Mouse (Mus musculus): Measurements from ENCODE around the gene Ywhae.

DNA sequence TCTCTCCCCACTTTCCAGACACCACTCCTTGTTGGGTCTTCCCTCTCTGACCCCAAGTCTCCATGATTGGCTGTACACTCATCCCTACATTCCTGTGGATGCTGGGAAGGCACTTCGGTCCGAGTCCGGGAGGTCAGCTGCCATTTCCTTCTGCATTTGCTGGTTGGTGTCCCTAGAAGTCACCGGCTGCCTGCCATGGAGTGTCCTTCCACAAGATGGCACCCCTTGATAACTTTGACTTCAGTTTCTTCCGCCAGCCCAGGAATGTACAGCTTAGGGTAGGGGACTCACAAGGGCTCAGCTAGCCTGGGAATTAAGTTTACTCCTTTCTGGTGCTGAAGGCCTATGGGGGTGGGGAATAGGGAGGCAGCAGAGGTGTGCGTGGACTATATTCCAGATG is 49.2 kb downstream of the Ywhae start:
- TF ChIP-seq ZC3H11A (IDR thresholded peaks at IDR 0.05; ENCODE audit: borderline replicate concordance, low read depth, low read length) = peak; percentile 97
- no peak for TF ChIP-seq HCFC1 (IDR thresholded peaks at IDR 0.05; ENCODE audit: borderline replicate concordance, insufficient read depth, low read length)

Data from ES-E14 (cell line).